Mouse (Mus musculus) megakaryocyte, embryonic 14.5 days (primary cell): Measurements from ENCODE around the gene Garem2. TPM values are rescaled to one million over a fixed set of nuclear protein-coding genes. Genes with fewer than 3 reads are reported as not detected.

ENCODE experiments used
- H3K27me3 ChIP-seq: replicated peaks from 2 replicates; pipeline ENCODE3; 2012; ENCODE audit warnings: inconsistent platforms
- H3K36me3 ChIP-seq: replicated peaks from 2 replicates; pipeline ENCODE3; 2012; ENCODE audit warnings: low read length, inconsistent platforms, mixed read lengths
- H3K4me1 ChIP-seq: 2 replicates; pipeline ENCODE4 v1.6.1; 2012; ENCODE audit warnings: inconsistent platforms
- H3K4me3 ChIP-seq: replicated peaks from 2 replicates; pipeline ENCODE3; 2012; ENCODE audit warnings: moderate library complexity, mild to moderate bottlenecking, inconsistent platforms
- H3K9me3 ChIP-seq: 2 replicates; pipeline ENCODE4 v1.6.1; 2012; ENCODE audit warnings: inconsistent platforms
- FLI1 ChIP-seq: IDR thresholded peaks from 2 replicates; pipeline ENCODE4 v1.6.1; 2012; ENCODE audit warnings: low read length, inconsistent platforms, mixed read lengths
- GATA1 ChIP-seq: IDR thresholded peaks from 3 replicates; pipeline ENCODE4 v1.6.1; 2012; ENCODE audit warnings: mixed read lengths, low read length, inconsistent platforms, borderline replicate concordance
- polyA plus RNA-seq: library from polyadenylated mRNA; stranded (reverse); fragments of >175 nt; gene quantifications from 2 replicates; pipeline ENCODE4 v1.2.3, GENCODE M21; 2012; ENCODE audit warnings: low replicate concordance; ENCODE audit not compliant: insufficient read depth

The Garem2 gene
- polyA plus RNA-seq, 1 experiment = 0.44 TPM

DNA sequence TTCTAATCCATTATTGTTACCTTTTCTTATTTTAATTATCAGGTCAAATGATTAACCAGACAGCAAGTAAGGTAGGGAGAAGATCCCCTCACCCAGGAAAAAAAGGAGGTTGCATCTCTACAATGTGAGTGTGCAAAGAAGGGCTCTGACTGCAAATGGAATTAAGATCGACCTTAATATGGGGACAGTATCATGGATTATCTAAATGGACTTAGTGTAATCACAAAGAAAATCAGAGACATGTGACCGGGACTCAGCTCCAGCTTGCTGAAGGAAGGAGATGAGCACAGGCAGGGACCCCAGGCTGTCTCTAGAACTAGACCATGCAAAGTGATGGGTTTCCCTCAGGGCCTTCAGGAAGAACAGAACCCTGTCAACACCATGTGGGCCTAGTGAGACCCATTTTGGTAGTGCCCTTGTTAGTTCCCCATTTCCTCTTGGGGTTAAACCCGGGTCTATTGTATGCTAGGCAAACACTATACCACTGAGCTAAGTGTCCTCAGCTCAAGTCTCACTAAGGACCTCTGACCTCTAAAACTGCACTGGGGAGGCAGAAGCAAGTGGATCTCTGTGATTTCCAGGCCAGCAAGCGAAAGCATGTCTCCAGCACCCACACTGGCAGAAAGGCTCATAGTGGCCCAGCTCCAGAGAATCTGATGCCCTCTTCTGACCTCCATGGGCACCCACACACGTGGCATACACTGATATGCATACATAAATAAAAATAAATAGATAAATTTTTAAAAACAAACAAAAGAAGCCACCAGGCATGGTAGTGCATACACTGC lies 43.4 kb downstream of the Garem2 start:
- TF ChIP-seq FLI1 (no peak), GATA1 (no peak)
- Histone ChIP-seq H3K4me1 (peaks cover 19% of the 10 kb centered on the region), H3K9me3 (no peaks in the 10 kb centered on the region), H3K36me3 (peaks cover 68% of the 10 kb centered on the region), H3K27me3 (no peaks in the 10 kb centered on the region), H3K4me3 (no peak overlapping the region)

DNA sequence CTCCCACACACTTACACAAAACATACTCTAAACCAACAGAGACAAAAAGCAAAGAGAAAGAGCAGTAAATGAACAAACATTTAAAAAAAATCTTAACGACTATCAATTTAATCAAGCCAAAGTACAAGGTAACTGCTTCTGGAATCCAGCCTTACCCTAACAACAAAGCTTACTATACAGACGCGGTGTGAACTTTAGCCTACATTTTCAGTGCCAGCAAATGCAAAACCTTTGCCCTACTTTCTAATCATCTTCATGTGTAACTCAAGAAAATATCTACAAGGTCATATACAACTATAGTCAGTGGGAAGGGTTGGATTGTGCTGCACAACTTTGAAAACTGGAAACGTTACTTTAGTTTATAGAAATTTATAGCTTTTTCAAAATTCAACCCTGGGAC lies 47.0 kb downstream of the Garem2 start:
- TF ChIP-seq GATA1 (no peak), FLI1 (no peak)
- Histone ChIP-seq H3K27me3 (no peaks in the 10 kb centered on the region), H3K4me3 (no peak overlapping the region), H3K4me1 (peaks cover 27% of the 10 kb centered on the region), H3K9me3 (no peaks in the 10 kb centered on the region), H3K36me3 (peaks cover 33% of the 10 kb centered on the region)

DNA sequence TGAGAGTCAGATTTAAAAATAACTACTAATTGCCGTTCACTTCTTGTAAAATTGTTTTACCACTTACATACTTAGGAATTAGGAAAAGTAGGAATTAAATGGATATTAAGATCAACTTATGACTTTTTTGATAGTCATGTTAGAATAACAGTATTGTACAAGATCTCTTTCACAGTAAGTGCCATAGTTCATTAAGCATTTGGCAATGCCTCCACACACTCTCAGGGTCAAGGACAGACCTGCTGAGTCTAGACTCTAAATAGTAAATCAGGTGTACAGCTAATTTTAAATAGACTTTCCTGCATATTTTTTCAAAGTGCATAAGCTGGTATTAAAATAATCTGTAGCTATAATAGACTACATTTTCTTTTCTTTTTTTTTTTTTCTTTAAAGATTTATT lies 47.5 kb downstream of the Garem2 start:
- Histone ChIP-seq H3K27me3 (no peaks in the 10 kb centered on the region), H3K4me3 (no peak overlapping the region), H3K4me1 (peaks cover 29% of the 10 kb centered on the region), H3K9me3 (no peaks in the 10 kb centered on the region), H3K36me3 (peaks cover 29% of the 10 kb centered on the region)
- TF ChIP-seq FLI1 = no peak
- no peak for TF ChIP-seq GATA1

DNA sequence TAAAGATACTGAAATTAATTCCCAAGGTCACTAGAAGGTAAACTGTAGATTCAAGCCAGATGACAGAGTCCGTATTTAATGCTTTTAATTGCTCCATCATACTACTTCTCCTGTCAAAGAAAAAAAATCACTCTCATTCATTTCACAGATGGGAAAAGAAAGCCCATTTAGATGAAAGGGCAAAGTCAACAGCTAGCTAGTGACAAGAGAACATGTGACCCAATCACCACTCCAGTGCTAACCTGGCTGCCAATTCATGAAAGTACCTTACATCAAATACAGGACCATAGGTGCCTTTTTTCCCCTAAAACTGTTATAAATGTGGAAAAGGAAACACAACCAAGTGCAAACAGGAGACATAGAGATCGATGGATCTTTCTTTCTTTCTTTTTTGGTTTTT lies 48.3 kb downstream of the Garem2 start:
- Histone ChIP-seq H3K4me3 (no peak overlapping the region), H3K9me3 (no peaks in the 10 kb centered on the region), H3K4me1 (peaks cover 31% of the 10 kb centered on the region), H3K36me3 (peaks cover 21% of the 10 kb centered on the region), H3K27me3 (no peaks in the 10 kb centered on the region)
- TF ChIP-seq GATA1 (no peak), FLI1 (no peak)

DNA sequence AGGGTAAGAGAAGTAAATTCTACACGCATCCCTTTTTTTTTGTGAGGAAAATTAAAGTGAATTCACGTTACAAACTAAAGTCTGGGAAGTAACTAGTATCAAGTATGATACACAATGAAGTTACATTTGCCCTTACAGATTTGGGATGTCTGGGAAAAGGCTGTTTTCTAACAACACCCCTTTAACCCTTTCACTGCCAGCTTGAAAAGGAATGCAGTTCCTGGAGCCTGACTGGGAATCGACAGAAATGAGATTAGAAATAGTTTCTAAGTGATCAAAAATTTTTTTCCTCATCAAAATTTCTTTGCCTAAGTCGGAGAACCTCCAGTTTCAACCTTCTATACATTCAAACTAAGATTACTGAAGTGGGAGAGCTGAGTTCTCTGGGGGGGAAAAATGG lies 49.1 kb downstream of the Garem2 start:
- no peaks in the 10 kb centered on the region for H3K27me3 ChIP-seq
- H3K4me3 ChIP-seq = peak overlapping the region; percentile 99
- no peak for TF ChIP-seq FLI1
- no peak for TF ChIP-seq GATA1
- peaks cover 30% of the 10 kb centered on the region; the same call in 1 of the 2 replicates for H3K4me1 ChIP-seq
- H3K9me3 ChIP-seq = no peaks in the 10 kb centered on the region
- peaks cover 15% of the 10 kb centered on the region for H3K36me3 ChIP-seq

DNA sequence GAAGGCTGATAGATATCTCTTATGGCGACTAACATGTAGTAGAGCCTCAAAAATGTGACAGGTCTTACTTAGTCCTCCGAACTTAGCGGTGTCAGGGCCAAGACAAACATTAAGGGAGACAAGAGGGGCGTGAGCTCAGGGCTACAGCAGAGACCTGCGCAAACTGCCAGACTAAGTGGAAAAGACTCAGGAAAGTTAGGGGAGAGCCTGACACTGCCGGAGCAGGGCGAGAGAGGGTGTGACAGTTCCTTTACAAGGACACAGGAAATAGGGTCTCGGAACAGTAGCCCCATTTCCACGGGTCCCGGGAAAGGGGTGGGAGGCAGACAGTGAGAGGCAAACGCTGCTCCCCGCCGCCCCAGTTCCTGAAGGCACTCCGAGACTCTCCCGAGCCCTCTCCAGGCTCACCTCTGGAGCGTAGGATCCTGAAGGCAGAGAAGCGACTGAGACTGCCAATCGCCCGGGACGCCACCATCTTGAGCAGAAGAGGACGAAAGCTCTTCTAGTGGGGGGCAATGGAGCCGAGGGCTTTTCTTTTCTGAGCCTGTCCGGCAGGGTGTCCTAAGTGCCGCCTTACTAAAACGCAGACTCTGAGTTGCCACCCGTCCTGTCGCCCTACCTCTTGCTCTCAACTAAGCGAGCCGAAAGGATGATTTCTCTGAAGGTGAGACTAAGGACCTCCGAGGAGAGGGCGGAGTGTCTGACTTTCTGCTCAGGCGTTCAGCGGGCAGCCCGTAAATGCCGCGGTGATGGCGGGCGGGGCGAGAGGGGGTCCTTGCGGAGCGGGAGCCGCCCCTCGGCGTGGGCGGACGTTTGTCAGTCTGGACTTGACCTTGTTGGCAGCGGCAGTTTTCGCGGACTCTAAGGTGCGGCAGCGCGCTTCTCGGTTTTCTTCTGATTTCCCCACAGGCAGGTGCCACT lies 49.8 kb downstream of the Garem2 start, which contains the start of the genes Hadha and Hadhb:
Hadha (minus strand) TSS at position 689 of the 921 bp plus-strand sequence.
Hadhb (plus strand) TSS at position 775 of the 921 bp plus-strand sequence.
- Histone ChIP-seq H3K4me1 (peaks cover 32% of the 10 kb centered on the region), H3K27me3 (no peaks in the 10 kb centered on the region), H3K4me3 (peak within 1 kb of the TSS; percentile 99), H3K36me3 (peaks cover 9% of the 10 kb centered on the region), H3K9me3 (no peaks in the 10 kb centered on the region)
- no peak for TF ChIP-seq FLI1
- no peak for TF ChIP-seq GATA1

DNA sequence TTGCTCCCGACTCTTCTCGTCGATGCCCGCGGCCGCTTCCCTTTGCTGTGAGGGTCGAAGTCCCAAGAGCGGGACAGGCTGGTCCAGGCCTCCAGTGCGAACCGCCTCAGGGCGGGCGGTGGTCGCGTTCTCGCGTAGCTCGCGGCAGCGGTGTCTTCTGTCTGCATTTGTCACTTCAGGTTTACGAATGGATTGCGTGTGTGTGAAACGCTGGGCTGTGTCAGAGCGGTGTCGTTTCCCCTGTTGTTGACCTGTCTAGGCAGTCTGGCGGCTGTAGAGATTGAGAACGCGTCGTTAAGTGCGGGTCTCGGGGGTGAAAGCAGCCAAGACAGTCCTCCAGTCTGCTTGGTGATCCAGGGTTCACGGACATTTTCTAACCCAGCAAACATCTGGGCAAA lies 50.4 kb downstream of the Garem2 start:
- TF ChIP-seq FLI1 (no peak), GATA1 (no peak)
- peaks cover 35% of the 10 kb centered on the region for H3K4me1 ChIP-seq
- peak overlapping the region; percentile 99 for H3K4me3 ChIP-seq
- no peaks in the 10 kb centered on the region for H3K27me3 ChIP-seq
- H3K9me3 ChIP-seq = no peaks in the 10 kb centered on the region
- peaks cover 12% of the 10 kb centered on the region for H3K36me3 ChIP-seq

DNA sequence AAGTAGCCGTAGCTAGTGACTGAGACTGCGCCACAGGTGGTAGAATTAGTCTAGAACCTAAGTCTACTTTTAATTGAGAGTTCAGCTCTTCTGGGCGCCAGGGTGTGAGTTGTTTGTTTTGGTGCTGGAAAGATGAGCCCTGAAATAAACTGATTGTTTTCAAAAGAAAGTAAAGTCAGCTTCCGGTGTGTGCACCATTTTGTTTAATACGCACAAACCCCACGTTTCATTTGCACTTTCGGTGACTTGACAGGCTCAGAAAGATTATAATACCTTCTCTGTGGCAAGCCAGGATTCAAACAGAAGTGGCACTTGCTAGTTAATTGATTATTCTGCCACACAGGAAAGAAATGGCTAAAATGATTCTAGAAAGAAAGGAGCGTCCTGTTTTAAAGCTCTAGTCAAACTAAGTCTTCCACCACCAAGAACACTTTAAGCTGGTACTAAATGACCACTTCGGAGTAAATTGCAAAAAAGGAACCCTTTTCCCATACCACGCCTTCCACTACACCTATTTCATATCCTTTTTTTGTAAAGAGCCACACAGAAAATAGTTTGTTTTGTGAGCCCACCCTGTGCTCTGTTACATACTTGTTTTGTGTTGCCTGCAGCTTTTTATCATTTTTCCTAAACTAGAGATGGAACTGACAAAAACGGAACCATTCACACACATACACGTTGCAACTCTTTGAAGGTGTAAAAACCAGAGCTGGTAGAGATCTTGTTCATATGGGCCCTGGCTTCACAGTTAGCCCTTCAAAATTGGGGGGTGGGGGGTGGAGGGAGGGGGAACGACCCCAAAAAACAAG lies 51.1 kb downstream of the Garem2 start:
- H3K9me3 ChIP-seq = no peaks in the 10 kb centered on the region
- no peaks in the 10 kb centered on the region for H3K27me3 ChIP-seq
- TF ChIP-seq FLI1 = no peak
- no peak for TF ChIP-seq GATA1
- peaks cover 41% of the 10 kb centered on the region for H3K4me1 ChIP-seq
- H3K4me3 ChIP-seq = peak overlapping the region; percentile 99
- peaks cover 18% of the 10 kb centered on the region for H3K36me3 ChIP-seq

DNA sequence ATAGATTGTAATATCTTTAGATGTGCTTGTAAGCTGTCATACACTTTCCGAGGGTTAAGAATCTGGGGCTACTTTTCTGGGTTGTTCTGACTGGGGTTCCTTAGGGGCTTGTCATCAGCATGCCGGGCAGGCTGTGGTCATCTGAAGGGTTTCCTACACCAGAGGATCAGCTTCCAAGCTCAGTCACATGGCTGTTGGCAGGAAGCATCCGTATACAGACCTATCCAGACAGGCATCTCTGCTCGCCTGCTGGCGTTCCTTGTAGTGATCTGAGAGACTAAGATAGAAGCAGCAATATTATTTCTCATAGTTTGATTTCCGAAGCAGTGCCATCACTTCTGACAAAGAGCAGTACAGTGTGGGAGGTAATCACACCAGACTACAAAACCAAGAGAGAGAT lies 54.6 kb downstream of the Garem2 start:
- Histone ChIP-seq H3K4me3 (no peak overlapping the region), H3K36me3 (peaks cover 24% of the 10 kb centered on the region), H3K27me3 (no peaks in the 10 kb centered on the region), H3K4me1 (peaks cover 41% of the 10 kb centered on the region), H3K9me3 (no peaks in the 10 kb centered on the region)
- no peak for TF ChIP-seq GATA1
- TF ChIP-seq FLI1 = no peak
